Mouse (Mus musculus): ENCODE measurements at regions not wholly inside any gene's neighbourhood (a gene's known extent, or its start where the extent isn't known, plus 50 kb on each side); places are given as distances from the start of the nearest gene placed in this dataset. TPM values are rescaled to one million over a fixed set of nuclear protein-coding genes. Genes with fewer than 3 reads are reported as not detected.

DNA sequence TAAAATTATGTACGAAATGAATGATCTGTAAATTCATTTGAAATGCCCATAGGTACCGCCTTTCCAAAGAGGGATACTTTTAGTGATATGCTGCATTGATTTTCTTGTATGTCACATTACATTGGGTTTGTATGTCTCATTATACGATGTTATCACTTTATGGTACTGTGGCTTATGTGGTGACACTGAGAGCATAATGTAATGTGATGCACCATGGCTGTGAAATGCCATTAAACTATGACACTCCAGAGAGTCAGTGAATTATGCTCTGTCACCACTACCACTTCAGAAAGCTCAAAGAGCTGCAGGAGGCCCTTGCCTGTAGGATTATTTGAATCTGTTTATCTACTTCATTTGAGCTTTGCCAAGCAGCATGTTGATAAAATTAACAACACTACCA is 695.4 kb upstream of the Slc10a2 start:
- intact Hi-C loops (cut with DNase I), result no loop called here

GRCm38 (mm10) chr8:5756366-5756765 is 651.2 kb upstream of the Slc10a2 start:
- DNase-seq, result no peak
- no peak for TF ChIP-seq CTCF (IDR thresholded peaks at IDR 0.05)
- intact Hi-C loops (cut with DNase I), result no loop called here
- H3K27ac ChIP-seq, result no peak overlapping the region
- H3K4me3 ChIP-seq, result no peak overlapping the region

More for the DNA sequence above, 695.4 kb upstream of the Slc10a2 start:
- no peak for TF ChIP-seq CTCF (IDR thresholded peaks at IDR 0.05)
- DNase-seq, result no peak
- H3K4me3 ChIP-seq, result no peak overlapping the region
- H3K27ac ChIP-seq, result no peak overlapping the region

- no peak for TF ChIP-seq CTCF (IDR thresholded peaks at IDR 0.05)
- intact Hi-C loops (cut with DNase I), result no loop called here
- peak; percentile 15 for DNase-seq
- no peak overlapping the region for H3K27ac ChIP-seq
- H3K4me3 ChIP-seq, result no peak overlapping the region
These were observed 634.4 kb upstream of the Slc10a2 start for GRCm38 (mm10) chr8:5739503-5739902.

- intact Hi-C loops (cut with DNase I), result no loop called here
- no peak for DNase-seq
- Histone ChIP-seq H3K27ac (no peak overlapping the region), H3K4me3 (no peak overlapping the region)
- no peak for TF ChIP-seq CTCF (IDR thresholded peaks at IDR 0.05)
These were observed 622.3 kb upstream of the Slc10a2 start for GRCm38 (mm10) chr8:5727416-5727815.

DNA sequence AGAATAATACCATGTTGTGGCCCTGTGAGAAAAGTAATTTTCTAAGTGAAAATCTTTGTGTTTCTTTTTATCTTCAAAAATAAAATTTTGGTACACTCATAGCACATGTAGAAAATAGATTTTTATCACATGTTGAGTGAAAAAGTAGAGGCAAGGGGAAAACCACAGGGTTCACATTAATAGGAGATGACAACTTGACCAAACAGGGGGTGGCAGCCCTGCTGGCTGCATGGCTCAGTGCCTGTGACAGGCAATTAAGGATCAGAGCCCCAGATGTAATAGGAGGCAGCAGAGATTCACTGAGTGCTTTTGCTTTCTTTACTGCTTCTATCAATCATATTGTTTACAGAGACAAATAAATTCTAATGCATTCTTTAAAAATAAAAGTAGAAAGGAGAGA is 582.8 kb upstream of the Slc10a2 start:
- no peak for DNase-seq
- H3K4me3 ChIP-seq, result no peak overlapping the region
- no peak overlapping the region for H3K27ac ChIP-seq
- TF ChIP-seq CTCF (IDR thresholded peaks at IDR 0.05), result no peak
- intact Hi-C loops (cut with DNase I), result no loop called here

- Histone ChIP-seq H3K27ac (no peak overlapping the region), H3K4me3 (no peak overlapping the region)
- intact Hi-C loops (cut with DNase I), result no loop called here
- no peak for DNase-seq
- TF ChIP-seq CTCF (IDR thresholded peaks at IDR 0.05), result no peak
These were observed 569.8 kb upstream of the Slc10a2 start for GRCm38 (mm10) chr8:5674971-5675370.

Small RNA genes lying in the stretch of these regions (microRNA-seq; reads per million reads assigned to microRNA genes)
- not detected for gene Gm22565

Measured in gastrocnemius, adult 2 months (tissue).